Comparison of ENCODE assay signal across 7 mouse cellular contexts in genomic region chr11:31671354-31672169, GRCm38 (mm10). TPM values are rescaled to one million over a fixed set of nuclear protein-coding genes. Genes with fewer than 3 reads are reported as not detected.
A peak's percentile ranks its signal among the peaks of the same experiment; 100 is the strongest.
DNase-seq lines count a peak whose midpoint lies in the region; ATAC-seq and TF ChIP-seq lines count a peak whose summit lies in the region.

Bod1 (minus strand) TSS chr11:31671885.

- TF ChIP-seq POLR2A in kidney, adult 2 months (IDR thresholded peaks at IDR 0.05; ENCODE audit: low read depth, low read length), result no peak
- TF ChIP-seq POLR2A in spleen, adult 2 months (IDR thresholded peaks at IDR 0.05; ENCODE audit: low read depth, low read length), result no peak; the same call in 1 of the 2 replicates

- H3K27me3 ChIP-seq in embryonic facial prominence, embryonic 12.5 days, result no peaks in the 10 kb centered on the region
- no peaks in the 10 kb centered on the region for H3K27me3 ChIP-seq in kidney, adult 2 months (replicated peaks; ENCODE audit: control insufficient read depth, insufficient read depth, low read length)
- H3K27me3 ChIP-seq in limb, embryonic 12.5 days, result no peaks in the 10 kb centered on the region
- H3K27me3 ChIP-seq in midbrain, embryonic 15.5 days (replicated peaks), result no peaks in the 10 kb centered on the region
- no peaks in the 10 kb centered on the region for H3K27me3 ChIP-seq in spleen, adult 2 months (ENCODE audit: control insufficient read depth, insufficient read depth, low read length)

- H3K4me1 ChIP-seq in embryonic facial prominence, embryonic 12.5 days, result peaks cover 14% of the 10 kb centered on the region
- H3K4me1 ChIP-seq in kidney, adult 2 months (ENCODE audit: control insufficient read depth, insufficient read depth, low read length), result peaks cover 8% of the 10 kb centered on the region; the same call in 1 of the 2 replicates
- H3K4me1 ChIP-seq in limb, embryonic 12.5 days (replicated peaks), result peaks cover 12% of the 10 kb centered on the region
- H3K4me1 ChIP-seq in midbrain, embryonic 15.5 days, result peaks cover 32% of the 10 kb centered on the region
- H3K4me1 ChIP-seq in spleen, adult 2 months (ENCODE audit: control insufficient read depth, insufficient read depth, insufficient read length), result no peaks in the 10 kb centered on the region; the same call in 1 of the 2 replicates

- H3K27ac ChIP-seq in embryonic facial prominence, embryonic 12.5 days, result no peak within 1 kb of the TSS
- peak within 1 kb of the TSS; percentile 83 for H3K27ac ChIP-seq in kidney, adult 2 months (ENCODE audit: insufficient read depth, low read depth, low read length)
- 0 out of 2 replicates have a peak within 1 kb of the TSS, but pooled peaks have one; percentile 59 for H3K27ac ChIP-seq in limb, embryonic 12.5 days
- peak within 1 kb of the TSS; percentile 80 for H3K27ac ChIP-seq in midbrain, embryonic 15.5 days
- H3K27ac ChIP-seq in spleen, adult 2 months (ENCODE audit: insufficient read depth, low read length), result no peak within 1 kb of the TSS

- ATAC-seq in embryonic facial prominence, embryonic 12.5 days (ENCODE audit: insufficient number of reproducible peaks, insufficient read depth, low FRiP score, low TSS enrichment), result peak; percentile 97
- ATAC-seq in limb, embryonic 12.5 days (ENCODE audit: insufficient number of reproducible peaks, insufficient read depth, low FRiP score, low TSS enrichment, low read depth), result peak; percentile 98
- ATAC-seq in midbrain, embryonic 15.5 days (replicated peaks), result peak; percentile 97

- peaks cover 25% of the 10 kb centered on the region for H3K36me3 ChIP-seq in embryonic facial prominence, embryonic 12.5 days
- no peaks in the 10 kb centered on the region; the same call in 1 of the 2 replicates for H3K36me3 ChIP-seq in kidney, adult 2 months (ENCODE audit: control insufficient read depth, insufficient read depth, low read length)
- H3K36me3 ChIP-seq in limb, embryonic 12.5 days, result peaks cover 28% of the 10 kb centered on the region
- H3K36me3 ChIP-seq in midbrain, embryonic 15.5 days (replicated peaks), result peaks cover 13% of the 10 kb centered on the region; the same call in 1 of the 2 replicates
- H3K36me3 ChIP-seq in spleen, adult 2 months (ENCODE audit: control insufficient read depth, insufficient read depth, low read length), result peaks cover 5% of the 10 kb centered on the region; the same call in 1 of the 2 replicates

- H3K4me3 ChIP-seq in embryonic facial prominence, embryonic 12.5 days, result peak within 1 kb of the TSS; percentile 97
- H3K4me3 ChIP-seq in kidney, adult 2 months (ENCODE audit: insufficient read depth, low read depth, low read length), result peak within 1 kb of the TSS; percentile 91
- peak within 1 kb of the TSS; percentile 95 for H3K4me3 ChIP-seq in limb, embryonic 12.5 days (replicated peaks)
- peak within 1 kb of the TSS; percentile 98 for H3K4me3 ChIP-seq in midbrain, embryonic 15.5 days
- H3K4me3 ChIP-seq in spleen, adult 2 months (ENCODE audit: extremely low read depth, insufficient read depth, insufficient read length), result peak within 1 kb of the TSS; percentile 95

- WGBS in embryonic facial prominence, embryonic 12.5 days, result 1% methylated on average over 73 of the region's 76 CpGs
- WGBS in kidney, adult 2 months, result under 1% methylated on average over 76 of the region's 76 CpGs
- under 1% methylated on average over 76 of the region's 76 CpGs for WGBS in limb, embryonic 12.5 days
- WGBS in midbrain, embryonic 15.5 days, result under 1% methylated on average over 65 of the region's 76 CpGs
- WGBS in spleen, adult 2 months, result 1% methylated on average over 72 of the region's 76 CpGs

- no peaks in the 10 kb centered on the region for H3K9me3 ChIP-seq in embryonic facial prominence, embryonic 12.5 days
- H3K9me3 ChIP-seq in limb, embryonic 12.5 days, result no peaks in the 10 kb centered on the region
- H3K9me3 ChIP-seq in midbrain, embryonic 15.5 days, result no peaks in the 10 kb centered on the region

- peak within 1 kb of the TSS; percentile 63 for H3K4me2 ChIP-seq in embryonic facial prominence, embryonic 12.5 days (replicated peaks)
- H3K4me2 ChIP-seq in limb, embryonic 12.5 days, result peak within 1 kb of the TSS; percentile 68
- H3K4me2 ChIP-seq in midbrain, embryonic 15.5 days, result peak within 1 kb of the TSS; percentile 75

- TF ChIP-seq CTCF in kidney, adult 2 months (conservative IDR thresholded peaks at IDR 0.05; ENCODE audit: insufficient read depth, insufficient read length, low read depth, low read length), result no peak
- TF ChIP-seq CTCF in spleen, adult 2 months (IDR thresholded peaks at IDR 0.05; ENCODE audit: extremely low read depth, insufficient read depth, insufficient read length, insufficient replicate concordance), result no peak

- H3K9ac ChIP-seq in embryonic facial prominence, embryonic 12.5 days, result peak within 1 kb of the TSS; percentile 90
- peak within 1 kb of the TSS; percentile 96 for H3K9ac ChIP-seq in limb, embryonic 12.5 days (replicated peaks)
- H3K9ac ChIP-seq in midbrain, embryonic 15.5 days, result peak within 1 kb of the TSS; percentile 97

- DNase-seq in adrenal gland, postnatal 25 days, result peak; percentile 87
- peak; percentile 93 to 96 for DNase-seq in heart, adult 18-20 months
- peak; percentile 97 for DNase-seq in kidney, adult 2 months
- DNase-seq in spleen, adult 2 months (ENCODE audit: low read depth in 1 of 2, low spot score in 2 of 2), result peak; percentile 83 to 93

RNA-seq across cellular contexts. Expression of gene Bod1, which starts in this region (rescaled TPM):
- 50.3 and 55.4 TPM in 2 replicates for total RNA-seq in adrenal gland, postnatal 25 days (2021)
- 131 and 137 TPM in 2 replicates for polyA plus RNA-seq in embryonic facial prominence, embryonic 12.5 days (2016; fragmentation: Nextera tagmentation; extraction: Ambion mirVana)
- total RNA-seq in heart, adult 18-20 months (2021), result 100 to 1,000 TPM; 134 to 154 TPM
- 131 and 137 TPM in 2 replicates for polyA plus RNA-seq in kidney, adult 2 months (2012; rRNA removed)
- 122 and 135 TPM in 2 replicates for polyA plus RNA-seq in limb, embryonic 12.5 days (2016; fragmentation: Nextera tagmentation; extraction: Ambion mirVana)
- 138 and 148 TPM in 2 replicates for polyA plus RNA-seq in midbrain, embryonic 15.5 days (2015; fragmentation: Nextera tagmentation; extraction: Ambion mirVana)
- 12.4 and 16.4 TPM in 2 replicates for polyA plus RNA-seq in spleen, adult 2 months (2012; rRNA removed)

Comparison
In these comparisons a context has a peak if more than half of its experiments do, and no peak if none do; other contexts are left out.
1. H3K27ac ChIP-seq: peak in kidney, adult 2 months (single experiment), limb, embryonic 12.5 days (single experiment) and midbrain, embryonic 15.5 days (single experiment); none in embryonic facial prominence, embryonic 12.5 days (single experiment) and spleen, adult 2 months (single experiment).
2. Peak in every context shown above with its lines, with median percentiles within 50 percentile points of each other: DNase-seq, ATAC-seq, H3K4me2 ChIP-seq, H3K4me3 ChIP-seq and H3K9ac ChIP-seq.